Mouse (Mus musculus) right cerebral cortex, postnatal 10 days (tissue): ENCODE data around the gene Olfr763.
"Not testable (repeated sequence)": the region's sequence is repeated elsewhere in the genome, so short reads cannot be mapped to it uniquely, and the experiment has no call there.

Experiments
- DNase-seq, 2 experiments: peaks; one replicate each; pipeline ENCODE4 v3.0.0; 2021; ENCODE audit warnings: low spot score in 2 of 2

Gene Olfr763

DNA sequence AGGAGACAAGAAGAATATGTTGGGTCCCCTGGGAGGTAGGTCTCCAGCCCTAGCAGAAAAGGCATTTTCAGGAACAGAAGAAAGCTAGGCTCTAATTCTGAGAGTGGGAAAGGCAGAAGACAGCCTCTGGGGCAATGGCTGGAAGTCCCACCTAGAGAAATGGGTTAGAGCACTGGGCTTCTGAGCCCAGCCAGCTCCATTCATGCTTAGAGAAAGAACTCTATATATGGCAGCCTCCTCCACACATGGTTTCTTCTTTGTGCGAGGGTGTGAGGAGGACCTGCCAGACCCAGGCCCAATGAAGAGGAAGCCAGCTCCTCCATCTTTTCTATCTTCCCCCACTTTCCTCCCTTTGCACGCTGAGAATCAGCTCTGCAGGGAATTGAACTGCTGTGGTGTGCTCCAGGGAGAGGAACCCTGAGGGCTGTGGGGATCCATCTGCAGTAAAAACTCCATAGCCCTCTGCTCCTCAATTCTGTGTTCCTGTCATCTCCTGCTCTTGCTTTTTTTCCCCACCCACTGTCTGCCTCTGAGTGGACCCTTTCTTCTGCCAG, at the start of gene Olfr763:
Gene Olfr763, plus strand, starts transcription at position 504 of the 554 bp plus-strand sequence.
- no peak for DNase-seq

DNA sequence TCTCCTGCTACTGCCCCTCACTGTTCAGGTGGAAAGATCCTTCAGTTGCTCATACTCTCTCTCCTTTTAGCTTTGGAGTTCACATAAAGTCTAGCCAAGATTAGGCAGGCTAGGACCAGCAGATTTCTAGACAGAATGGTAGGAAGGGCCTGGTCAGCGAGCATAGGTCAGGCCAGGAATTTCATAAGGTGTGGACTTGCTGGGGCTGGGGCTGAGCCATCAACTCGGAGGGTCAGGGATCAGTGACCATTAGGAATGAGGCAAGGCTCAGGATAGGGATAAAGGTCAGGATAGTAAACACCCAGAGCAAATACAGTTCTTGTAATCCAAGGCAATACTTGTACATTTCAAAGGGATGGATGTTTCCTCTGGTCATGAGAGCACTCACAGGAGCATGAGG, 45.6 kb upstream of the Olfr763 start:
- DNase-seq = no peak

DNA sequence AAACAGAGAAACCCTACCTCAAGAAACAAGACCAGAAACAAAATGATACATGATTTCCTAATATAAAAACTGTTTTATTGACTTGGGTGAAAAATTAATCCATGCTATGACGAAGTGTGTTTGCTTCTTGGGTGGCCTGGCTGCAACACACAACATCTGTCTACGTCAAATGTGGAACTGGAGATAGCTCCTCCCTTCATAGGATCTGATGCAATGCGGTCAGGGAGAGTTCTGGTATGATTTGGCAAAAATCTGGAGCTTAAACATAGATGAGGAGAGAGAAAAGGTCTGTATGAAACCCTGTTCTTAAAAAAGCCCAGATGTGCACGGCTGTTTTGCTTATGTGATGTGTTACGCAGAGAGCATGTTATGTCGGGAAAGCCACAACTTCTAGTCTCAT, 44.7 kb upstream of the Olfr763 start:
- DNase-seq = no peak

DNA sequence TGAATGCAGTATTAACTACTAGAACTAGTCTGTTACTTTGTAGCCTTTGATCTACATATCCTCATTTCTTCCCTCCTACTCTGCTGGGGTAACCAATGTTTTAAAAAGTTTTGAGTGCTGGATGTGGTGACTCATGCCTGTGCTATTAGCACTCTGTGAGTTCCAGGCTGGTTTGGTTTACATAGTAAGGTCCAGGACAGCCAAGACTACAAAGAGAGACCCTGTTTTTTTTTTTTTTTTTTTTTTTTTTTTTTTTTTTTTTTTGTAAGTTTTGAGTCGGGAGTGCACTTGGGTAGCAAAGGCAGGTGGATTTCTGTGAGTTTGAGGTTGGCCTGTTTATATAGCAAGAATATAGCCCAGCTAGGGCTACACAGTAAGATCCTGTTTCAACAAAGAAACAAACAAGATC, 42.2 kb upstream of the Olfr763 start:
- DNase-seq = no peak

DNA sequence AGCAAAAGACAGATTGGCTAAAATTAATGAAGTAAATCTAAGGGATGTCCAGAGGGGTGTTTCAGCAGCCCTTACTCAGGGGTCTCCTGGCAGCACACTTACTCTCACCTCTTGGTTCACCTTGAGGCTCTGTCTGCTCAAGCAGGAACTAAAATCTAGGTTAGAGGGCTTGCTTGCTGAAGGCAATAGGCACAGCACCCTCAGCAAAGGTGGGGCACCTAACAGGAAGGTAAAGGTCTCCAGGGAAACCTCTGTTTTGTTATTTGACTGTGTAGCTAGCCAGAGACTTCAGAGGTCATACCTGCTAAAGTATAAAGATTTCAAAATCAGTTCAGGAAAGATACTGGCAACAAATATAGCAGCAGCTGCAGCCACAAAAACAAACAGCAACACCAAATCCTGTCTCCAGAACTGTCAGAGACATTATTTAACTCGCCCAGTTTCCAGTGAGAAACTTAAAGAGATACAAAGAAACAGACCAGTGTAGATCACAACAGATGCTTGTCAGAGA, 39.8 kb upstream of the Olfr763 start:
- DNase-seq = no peak

DNA sequence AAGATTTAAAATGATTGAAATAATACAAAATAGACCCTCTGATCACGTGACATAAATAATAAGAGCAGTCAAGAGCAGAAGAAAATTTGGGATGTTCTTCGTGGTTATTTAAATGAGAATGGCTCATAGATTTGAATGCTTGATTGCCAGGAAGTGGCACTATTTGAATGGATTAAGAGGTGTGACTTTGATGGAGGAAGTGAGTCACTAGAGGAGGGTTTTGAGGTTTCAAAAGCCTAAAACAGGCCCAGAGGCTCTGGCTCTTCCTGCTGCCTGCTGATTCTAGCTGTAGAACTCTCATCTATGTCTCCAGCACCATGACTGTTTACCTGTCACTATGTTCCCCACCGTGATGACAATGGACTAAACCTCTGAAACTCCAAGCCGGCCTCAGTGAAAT, 37.8 kb upstream of the Olfr763 start:
- no peak for DNase-seq

DNA sequence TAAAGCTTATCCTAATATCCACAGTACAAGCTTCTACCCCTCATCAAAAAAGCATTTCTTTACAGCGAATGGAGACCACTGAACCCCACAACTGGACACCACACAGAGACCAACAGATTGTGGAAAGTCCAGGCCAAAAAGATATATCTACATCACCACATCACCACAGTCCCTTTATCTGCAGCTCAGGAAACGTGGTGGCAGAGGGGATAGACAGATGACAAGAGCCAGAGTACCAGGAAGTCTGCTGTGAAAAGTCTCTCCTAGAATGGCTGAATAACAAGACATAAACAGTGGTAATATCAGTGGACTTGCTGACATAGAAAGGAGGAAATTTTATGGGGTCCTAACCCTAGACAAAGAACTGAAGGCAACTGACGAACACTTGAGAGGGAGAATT, 34.2 kb upstream of the Olfr763 start:
- DNase-seq = no peak

DNA sequence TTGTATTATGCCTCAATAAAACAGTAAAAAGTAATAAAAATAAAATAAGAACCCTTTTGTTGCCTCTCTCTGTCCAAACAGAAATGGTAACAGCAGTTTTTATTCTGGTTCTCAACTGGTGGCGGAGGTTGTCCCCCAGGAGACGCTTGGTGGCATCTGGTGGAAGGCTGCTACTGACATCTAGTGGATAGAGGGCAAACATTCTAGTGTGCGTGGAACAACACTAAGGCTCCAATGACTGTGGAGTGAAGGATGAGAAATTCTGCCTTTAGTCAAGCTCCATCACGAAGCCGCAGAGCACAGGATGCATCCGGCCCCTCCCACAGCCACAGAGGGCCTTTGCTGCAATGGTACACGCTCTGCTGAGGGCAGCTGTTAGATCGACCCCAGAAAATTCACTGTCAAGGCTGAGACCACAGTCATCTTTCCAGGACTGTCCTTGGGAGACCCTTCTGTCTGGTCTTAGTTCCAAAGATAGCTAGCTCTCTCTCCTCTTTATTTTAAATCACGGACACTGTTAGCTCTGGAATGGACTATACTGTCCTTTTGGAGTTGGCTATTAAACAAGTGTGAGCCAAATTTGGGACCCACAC, 33.0 kb upstream of the Olfr763 start:
- DNase-seq = peak; percentile 72

DNA sequence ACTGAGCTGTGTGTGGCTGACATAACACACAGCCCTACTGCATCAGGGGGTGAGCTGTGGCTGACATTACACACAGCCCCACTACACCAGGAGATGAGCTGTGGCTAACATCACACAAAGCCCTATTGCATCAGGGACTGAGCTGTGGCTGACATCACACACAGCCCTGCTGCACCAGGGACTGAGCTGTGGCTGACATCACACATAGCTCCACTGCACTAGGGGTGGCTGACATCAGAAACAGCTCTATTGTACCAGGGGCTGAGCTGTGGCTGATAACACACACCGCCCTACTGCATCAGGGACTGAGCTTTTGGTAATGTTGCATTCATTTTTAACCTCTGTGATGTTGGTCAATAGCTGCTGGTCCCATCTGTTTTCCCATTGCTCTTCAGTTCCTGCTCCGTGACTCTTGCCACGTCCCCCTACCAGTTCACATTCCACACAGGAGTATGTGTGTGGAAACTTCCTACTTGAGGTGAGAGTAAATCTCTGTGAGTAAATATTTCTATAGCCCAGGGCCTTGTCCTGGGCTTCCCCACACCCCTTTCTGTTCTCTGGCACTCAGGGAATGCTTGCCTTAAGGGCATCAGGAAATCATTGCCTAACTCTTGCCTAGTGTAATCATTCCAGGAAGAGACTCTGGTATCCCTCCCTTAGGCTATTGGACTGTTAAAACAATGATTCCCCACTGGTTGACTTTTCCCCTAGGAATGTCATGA, 29.8 kb upstream of the Olfr763 start:
- no peak for DNase-seq

DNA sequence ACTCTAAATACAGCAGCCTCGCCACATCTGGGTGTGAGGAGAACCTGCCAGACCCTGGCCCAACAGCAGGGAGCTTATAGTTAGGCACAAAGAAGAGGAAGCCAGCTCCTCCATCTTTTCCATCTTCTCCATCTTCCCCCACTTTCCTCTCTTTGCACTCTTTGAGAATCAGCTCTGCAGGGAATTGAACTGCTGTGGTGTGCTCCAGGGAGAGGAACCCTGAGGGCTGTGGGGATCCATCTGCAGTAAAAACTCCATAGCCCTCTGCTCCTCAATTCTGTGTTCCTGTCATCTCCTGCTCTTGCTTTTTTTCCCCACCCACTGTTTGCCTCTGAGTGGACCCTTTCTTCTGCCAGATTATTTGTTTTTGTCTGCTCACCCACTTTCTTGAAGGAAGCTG, 21.5 kb upstream of the Olfr763 start, which contains the start of gene Olfr9:
Gene Olfr9, plus strand, starts transcription at position 301 of the 400 bp plus-strand sequence.
- not testable (repeated sequence) for DNase-seq

DNA sequence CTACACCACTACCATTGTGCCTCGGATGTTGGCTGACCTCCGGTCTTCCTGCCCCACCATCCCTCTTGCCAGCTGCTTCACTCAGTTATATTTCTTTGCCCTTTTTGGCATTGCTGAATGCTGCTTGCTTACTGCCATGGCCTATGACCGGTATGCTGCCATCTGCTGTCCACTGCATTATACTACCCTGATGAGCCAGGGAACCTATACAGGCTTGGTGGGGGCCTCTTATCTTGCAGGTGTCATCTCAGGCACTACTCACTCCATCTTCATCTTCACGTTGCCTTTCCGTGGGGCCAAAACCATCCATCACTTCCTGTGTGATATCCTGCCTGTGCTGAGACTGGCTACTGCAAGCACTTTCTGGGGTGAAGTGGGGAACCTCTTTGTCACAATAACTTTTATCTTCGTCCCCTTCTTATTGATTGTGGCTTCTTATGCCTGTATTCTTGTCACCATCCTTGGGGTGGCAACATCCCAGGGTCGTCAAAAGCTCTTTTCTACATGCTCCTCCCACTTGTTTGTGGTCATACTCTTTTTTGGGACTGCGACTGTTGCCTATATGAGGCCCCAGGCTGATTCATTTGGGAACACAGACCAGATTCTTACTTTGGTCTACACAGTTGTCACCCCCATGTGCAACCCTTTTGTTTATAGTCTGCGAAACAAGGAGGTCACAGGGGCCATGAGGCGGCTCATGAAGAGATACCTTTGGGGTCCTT, 20.3 kb upstream of the Olfr763 start:
- not testable (repeated sequence) for DNase-seq

DNA sequence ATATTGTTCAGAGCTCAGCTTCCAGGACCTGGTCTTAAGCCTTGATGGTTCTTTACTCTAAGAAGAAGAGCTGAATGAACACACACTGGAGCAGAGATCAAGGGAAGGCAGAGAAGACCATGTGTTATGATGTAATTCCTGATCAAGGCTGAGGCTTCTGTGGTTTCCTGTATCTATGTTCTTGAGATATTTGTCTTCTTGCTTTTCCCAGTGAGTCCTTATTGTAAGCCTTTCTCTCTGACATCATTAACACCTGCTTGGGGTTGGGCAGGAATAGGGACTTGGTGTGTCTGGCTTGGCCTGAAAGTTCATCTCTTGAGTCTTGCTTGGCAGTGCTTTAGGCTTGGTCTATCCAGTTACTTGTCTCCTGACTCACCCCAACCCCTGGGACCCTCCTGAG, 19.6 kb upstream of the Olfr763 start:
- DNase-seq = no peak

DNA sequence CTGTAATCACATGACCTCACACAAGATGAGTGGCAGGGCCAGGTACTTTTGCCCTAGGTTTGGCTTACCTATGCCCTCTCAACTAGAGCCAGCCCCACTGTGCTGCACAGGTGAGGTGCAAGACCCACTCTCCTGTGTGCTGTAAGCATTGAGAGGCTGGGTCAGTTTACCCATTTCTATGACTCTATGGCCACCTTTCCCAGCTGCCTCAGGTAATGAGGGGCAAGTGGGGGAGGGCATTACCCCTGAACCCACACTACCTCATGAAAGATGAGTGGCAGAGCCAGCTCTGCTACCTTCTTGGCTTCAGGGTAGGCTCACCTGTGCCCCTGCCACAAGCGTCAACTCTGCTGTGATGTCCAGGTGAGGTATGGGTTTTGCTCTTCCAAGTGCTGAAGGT, 14.8 kb upstream of the Olfr763 start:
- no peak for DNase-seq

DNA sequence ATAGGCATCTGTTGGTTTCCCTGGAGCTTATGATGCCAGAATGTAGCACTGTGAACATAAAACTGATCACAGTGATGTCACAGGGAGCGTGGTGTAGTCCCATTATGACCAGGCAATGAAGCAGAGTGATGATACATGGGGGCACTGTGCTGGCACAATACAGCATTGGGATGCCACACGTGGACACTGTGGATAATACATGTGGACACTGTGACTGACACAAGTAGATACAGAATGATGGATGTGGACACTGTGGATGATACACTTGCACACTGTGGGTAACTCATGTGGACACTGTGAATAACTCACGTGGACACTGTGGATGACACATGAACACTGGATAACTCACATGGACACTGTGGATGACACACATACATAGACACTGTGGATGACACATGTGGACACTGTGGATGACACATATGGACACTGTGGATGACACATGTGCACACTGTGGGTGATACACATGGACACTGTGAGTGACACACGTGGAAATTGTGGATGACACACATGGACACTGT, 14.0 kb upstream of the Olfr763 start:
- no peak for DNase-seq

DNA sequence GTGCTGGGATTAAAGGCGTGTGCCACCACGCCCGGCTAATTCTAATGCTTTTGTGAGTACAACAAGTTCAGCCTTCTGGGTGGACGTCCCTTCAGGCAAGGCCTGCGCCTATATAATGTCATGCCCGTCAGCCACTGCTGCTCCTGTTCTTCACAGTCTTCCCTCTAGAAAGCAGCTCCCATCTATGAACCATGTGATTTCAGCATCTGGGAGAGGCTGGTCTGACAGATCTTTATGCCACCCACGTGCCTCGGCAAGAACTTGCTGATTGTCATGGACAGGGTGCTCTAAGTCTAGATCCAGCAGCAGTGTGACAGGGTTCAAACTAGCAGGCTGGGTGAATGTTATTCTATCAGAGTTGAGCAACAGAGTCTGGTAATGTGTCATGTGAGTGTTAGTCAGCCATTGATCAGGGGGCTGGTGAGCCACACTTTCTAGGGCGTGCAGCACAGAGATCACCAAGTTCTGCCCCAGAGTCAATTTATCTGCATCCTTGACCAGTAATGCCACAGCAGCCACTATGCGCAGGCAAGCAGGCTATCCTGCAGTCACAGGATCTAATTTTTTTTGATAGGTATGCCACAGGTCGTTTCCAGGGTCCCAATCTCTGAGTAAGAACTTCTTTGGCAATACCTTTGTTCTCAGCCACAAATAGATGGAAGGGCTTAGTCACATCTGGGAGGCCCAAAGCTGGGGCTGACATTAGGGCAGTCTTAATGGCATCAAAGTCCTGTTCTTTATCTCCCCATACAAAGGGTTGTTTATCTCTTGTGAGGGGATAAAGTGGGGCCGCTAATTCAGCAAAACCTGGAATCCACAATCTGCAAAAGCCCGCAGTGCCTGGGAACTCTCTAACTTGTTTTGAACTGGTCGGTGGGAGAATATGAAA, 6.3 kb upstream of the Olfr763 start:
- no peak for DNase-seq

DNA sequence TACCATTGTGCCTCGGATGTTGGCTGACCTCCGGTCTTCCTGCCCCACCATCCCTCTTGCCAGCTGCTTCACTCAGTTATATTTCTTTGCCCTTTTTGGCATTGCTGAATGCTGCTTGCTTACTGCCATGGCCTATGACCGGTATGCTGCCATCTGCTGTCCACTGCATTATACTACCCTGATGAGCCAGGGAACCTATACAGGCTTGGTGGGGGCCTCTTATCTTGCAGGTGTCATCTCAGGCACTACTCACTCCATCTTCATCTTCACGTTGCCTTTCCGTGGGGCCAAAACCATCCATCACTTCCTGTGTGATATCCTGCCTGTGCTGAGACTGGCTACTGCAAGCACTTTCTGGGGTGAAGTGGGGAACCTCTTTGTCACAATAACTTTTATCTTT, 920 bp downstream of the Olfr763 start:
- DNase-seq = not testable (repeated sequence)

DNA sequence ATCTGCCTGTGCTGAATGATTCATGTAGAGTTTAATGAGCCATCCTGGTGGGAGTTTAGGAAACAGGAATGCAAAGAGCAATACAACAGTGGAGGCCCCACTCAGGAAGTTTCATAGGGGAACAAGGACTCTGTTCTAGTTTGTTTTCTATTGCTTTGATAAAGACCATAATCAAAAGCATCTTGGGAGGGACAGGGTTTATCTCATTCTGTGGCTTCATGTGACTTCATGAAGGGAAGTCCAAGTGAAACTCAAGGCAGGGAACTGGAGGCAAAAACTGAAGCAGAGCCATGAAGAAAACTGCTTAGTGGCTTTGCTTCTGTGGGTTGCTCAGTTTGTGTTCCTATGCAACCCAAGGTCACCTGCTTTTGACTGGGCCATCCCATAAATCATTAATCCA, 3.9 kb downstream of the Olfr763 start:
- no peak for DNase-seq

DNA sequence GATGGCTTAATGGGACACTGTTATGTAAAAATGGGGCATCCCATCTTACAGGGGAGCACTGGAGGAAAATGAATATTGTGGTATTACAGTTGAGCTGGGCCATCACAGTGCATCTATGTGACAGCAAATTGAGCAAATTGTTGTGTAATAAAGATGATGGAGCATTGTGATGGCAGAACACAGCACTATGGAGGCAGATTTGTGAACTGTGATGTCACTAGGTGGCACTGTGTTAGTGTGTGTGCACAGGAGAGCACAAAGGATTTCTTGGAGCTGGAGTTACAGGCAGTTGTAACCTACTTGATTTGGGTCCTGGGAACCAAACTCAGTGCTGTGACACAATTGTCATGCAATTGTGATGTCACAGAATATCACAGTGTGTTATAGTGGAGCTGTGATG, 12.7 kb downstream of the Olfr763 start:
- no peak for DNase-seq

DNA sequence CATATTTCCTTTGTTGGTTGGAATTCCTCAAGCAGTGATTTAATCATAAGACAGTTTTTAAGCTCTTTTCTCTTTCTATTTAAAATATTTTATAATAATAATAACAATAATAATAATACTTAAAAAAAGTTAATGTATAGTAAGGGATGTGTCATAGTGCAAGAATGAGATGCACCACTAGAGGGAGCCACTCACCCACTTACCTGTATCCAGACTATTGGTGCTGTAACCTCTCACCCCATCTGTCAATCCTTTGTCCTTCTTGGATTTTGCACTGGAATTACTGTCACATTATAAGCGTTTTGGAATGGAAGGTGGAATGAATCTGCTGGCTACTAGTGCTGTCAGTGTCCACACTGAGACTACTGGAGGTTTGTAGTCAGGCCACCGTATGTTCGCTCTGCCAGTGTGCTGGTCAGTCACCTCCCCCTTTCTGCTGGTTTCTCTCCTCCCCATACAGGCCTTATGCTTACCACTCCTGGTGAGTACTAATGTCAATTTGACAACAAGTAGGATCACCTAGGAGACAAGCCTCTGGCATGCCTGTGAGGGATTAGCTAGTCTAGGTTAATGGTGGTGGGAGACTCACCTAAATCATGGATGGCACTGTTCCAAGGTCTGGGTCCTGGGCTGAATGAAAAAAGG, 15.5 kb downstream of the Olfr763 start:
- DNase-seq = peak; percentile 37 to 51

DNA sequence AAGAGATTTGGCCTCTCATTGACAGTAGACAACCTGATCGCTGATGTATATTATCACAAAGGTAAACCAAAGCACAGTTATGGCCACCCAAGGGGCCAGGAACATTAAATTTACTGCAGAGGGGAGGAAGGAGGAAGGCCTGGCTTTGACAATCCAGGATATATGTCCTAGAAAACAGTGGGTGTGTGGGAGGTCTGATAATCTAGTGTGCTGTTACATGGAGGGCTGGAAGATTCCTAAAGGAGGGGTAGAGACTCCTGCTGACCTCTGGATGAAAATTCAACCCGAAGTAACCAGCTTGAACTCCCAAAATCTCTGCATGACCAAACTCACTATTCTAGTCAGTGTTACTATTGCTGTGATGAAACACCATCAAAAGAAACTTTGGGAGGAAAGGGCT, 17.8 kb downstream of the Olfr763 start:
- no peak for DNase-seq

DNA sequence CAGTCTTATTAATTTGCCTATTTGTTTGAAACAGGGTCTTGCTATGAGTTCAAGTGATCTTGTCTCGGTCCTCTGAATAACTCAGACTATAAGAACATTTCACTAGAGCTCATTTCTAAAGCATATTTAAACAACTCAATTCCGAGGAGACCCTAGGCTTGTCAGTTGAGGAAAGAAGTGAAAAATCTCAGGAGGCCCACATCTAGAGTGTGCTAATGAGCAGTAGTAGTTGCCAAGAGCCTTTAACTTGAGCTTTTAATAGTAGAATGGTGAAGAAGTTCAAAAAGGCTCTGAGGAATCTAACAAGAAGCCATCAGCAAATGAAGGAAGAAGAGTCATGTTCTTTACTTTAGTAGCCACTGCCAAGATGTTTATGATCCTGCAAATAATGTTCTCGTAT, 29.2 kb downstream of the Olfr763 start, which contains the start of gene Olfr764-ps1:
Gene Olfr764-ps1, minus strand, starts transcription at position 101 of the 400 bp plus-strand sequence.
- no peak for DNase-seq
